Mouse (Mus musculus): ENCODE measurements around the gene Psmd1.

DNA sequence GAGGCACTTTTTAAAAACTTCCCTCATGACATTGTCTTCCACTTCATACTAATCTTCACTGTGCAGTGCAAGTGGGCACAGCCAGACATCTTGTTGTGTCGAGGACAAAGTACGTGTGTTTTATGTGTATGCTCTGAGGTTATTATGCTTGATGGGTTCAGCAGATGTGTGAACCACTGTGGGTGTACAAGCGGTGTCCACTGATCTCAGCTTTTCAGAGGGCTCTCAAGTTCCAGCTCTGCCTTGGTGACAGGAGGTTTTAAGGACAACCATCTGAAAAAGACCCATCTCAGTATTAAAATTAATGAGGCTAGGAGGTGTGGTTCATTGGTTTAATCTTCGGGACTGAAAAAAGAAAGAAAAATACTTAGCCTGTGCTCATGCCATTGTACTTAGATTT is 55.4 kb downstream of the Psmd1 start:
- TF ChIP-seq POLR2A (IDR thresholded peaks at IDR 0.05; ENCODE audit: extremely low read depth, insufficient read depth, low read length) (no peak), CTCF (IDR thresholded peaks at IDR 0.05; ENCODE audit: extremely low read depth, insufficient read depth, low read length) (no peak)
